Mouse (Mus musculus): ENCODE data around the gene E2f7.

- TF ChIP-seq GATA1 (IDR thresholded peaks at IDR 0.05; ENCODE audit: borderline replicate concordance, low read length): no peak
- no peak for TF ChIP-seq FLI1 (IDR thresholded peaks at IDR 0.05; ENCODE audit: low read length)
Measured at GRCm38 (mm10) chr10:110756271-110756793, 11.1 kb downstream of the E2f7 start.

All from megakaryocyte, embryonic 14.5 days (primary cell).